Mouse (Mus musculus) C2C12 (cell line): ENCODE data around the gene Paip2b. TPM values are rescaled to one million over a fixed set of nuclear protein-coding genes. Genes with fewer than 3 reads are reported as not detected.

Experiments
- H3K27me3 ChIP-seq: one replicate; pipeline ENCODE4 v1.6.1; 2011; ENCODE audit not compliant: control insufficient read depth, insufficient read depth, insufficient read length
- H3K36me3 ChIP-seq: one replicate; pipeline ENCODE4 v1.6.1; 2011; ENCODE audit not compliant: control insufficient read depth, insufficient read depth
- H3K4me3 ChIP-seq: one replicate; pipeline ENCODE4 v1.5.1; 2011; ENCODE audit warnings: mild to moderate bottlenecking, control low read depth; ENCODE audit not compliant: poor library complexity, insufficient read depth, severe bottlenecking
- H3K79me2 ChIP-seq: one replicate; pipeline ENCODE4 v1.6.1; 2011; ENCODE audit not compliant: control insufficient read depth, insufficient read depth
- H3K79me3 ChIP-seq: one replicate; pipeline ENCODE4 v1.6.1; 2011; ENCODE audit warnings: low read depth, control low read depth
- H3ac ChIP-seq: one replicate; pipeline ENCODE3; 2011; ENCODE audit warnings: low read depth; ENCODE audit not compliant: control insufficient read depth, insufficient read length
- CEBPB ChIP-seq: IDR thresholded peaks from one replicate; pipeline ENCODE4 v1.6.1; 2011; ENCODE audit warnings: low read depth, mild to moderate bottlenecking, control low read depth, moderate library complexity
- CTCF ChIP-seq: IDR thresholded peaks from one replicate; pipeline ENCODE4 v1.5.1; 2011; ENCODE audit not compliant: control insufficient read depth, insufficient read depth, insufficient read length
- FOSL1 ChIP-seq: IDR thresholded peaks from one replicate; pipeline ENCODE4 v1.8.0; 2011; ENCODE audit warnings: mild to moderate bottlenecking, low read length; ENCODE audit not compliant: poor library complexity, insufficient read depth, severe bottlenecking
- MAX ChIP-seq: IDR thresholded peaks from one replicate; pipeline ENCODE4 v1.6.1; 2011; ENCODE audit warnings: mild to moderate bottlenecking, control low read depth
- MYOD1 ChIP-seq: IDR thresholded peaks from one replicate; pipeline ENCODE4 v1.6.1; 2011; ENCODE audit warnings: low read depth; ENCODE audit not compliant: control insufficient read depth, insufficient read length
- MYOG ChIP-seq: IDR thresholded peaks from one replicate; pipeline ENCODE4 v1.6.1; 2011; ENCODE audit not compliant: control insufficient read depth, insufficient read length; ENCODE audit errors: extremely low read depth
- USF1 ChIP-seq: IDR thresholded peaks from one replicate; pipeline ENCODE4 v1.6.1; 2011; ENCODE audit warnings: low read depth, mild to moderate bottlenecking, control low read depth, moderate library complexity
- polyA plus RNA-seq: library from polyadenylated mRNA; unstranded; fragments of >200 nt; fragmentation: generic; extraction: Trizol; gene quantifications from one replicate; pipeline ENCODE4 v1.2.1, GENCODE M21; 2012; ENCODE audit warnings: missing spikeins

Paip2b gene
- polyA plus RNA-seq, 1 experiment: 12.6 TPM

- H3K4me3 ChIP-seq: no peak overlapping the region
- TF ChIP-seq FOSL1 (no peak), CEBPB (no peak), USF1 (no peak), MAX (no peak), CTCF (no peak), MYOG (no peak), MYOD1 (no peak)
- no peak overlapping the region for H3ac ChIP-seq
- H3K79me3 ChIP-seq: no peaks in the 10 kb centered on the region
- no peaks in the 10 kb centered on the region for H3K36me3 ChIP-seq
- peaks cover 8% of the 10 kb centered on the region for H3K27me3 ChIP-seq
- no peaks in the 10 kb centered on the region for H3K79me2 ChIP-seq
These were observed 32.0 kb upstream of the Paip2b start for GRCm38 (mm10) chr6:83863538-83863937.

DNA sequence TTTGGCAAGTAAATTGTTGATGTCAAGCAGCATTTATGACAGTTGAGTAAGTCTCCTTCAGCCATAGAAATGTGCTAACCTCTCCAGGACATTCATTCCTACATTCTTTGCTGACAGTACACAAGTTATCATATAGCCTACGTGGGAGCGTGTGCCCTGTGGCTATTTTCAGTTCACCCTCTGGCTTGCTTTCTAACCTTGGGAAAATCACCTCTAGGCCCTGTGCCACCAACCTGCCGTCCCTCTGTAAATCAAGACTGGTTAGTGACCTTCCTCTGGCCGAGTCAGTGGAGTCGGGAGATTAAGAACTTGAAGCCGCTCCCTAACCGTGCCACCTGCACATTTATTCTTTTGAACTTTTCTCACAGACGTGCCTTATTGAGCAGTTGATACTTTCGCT is 28.5 kb upstream of the Paip2b start:
- Histone ChIP-seq H3K36me3 (no peaks in the 10 kb centered on the region), H3K27me3 (peaks cover 12% of the 10 kb centered on the region), H3ac (no peak overlapping the region), H3K4me3 (no peak overlapping the region), H3K79me3 (no peaks in the 10 kb centered on the region), H3K79me2 (no peaks in the 10 kb centered on the region)
- TF ChIP-seq MYOG (no peak), MAX (no peak), USF1 (no peak), FOSL1 (no peak), CTCF (no peak), CEBPB (no peak), MYOD1 (no peak)

- H3K79me3 ChIP-seq: no peaks in the 10 kb centered on the region
- TF ChIP-seq MAX (no peak), MYOD1 (no peak), FOSL1 (no peak), CEBPB (no peak), CTCF (no peak), USF1 (no peak), MYOG (no peak)
- no peak overlapping the region for H3ac ChIP-seq
- no peaks in the 10 kb centered on the region for H3K79me2 ChIP-seq
- H3K27me3 ChIP-seq: peaks cover 12% of the 10 kb centered on the region
- H3K36me3 ChIP-seq: no peaks in the 10 kb centered on the region
- no peak overlapping the region for H3K4me3 ChIP-seq
These were observed 25.9 kb upstream of the Paip2b start for GRCm38 (mm10) chr6:83857476-83857875.

GRCm38 (mm10) chr6:83849446-83849845 is 17.9 kb upstream of the Paip2b start:
- no peak overlapping the region for H3K4me3 ChIP-seq
- H3ac ChIP-seq: no peak overlapping the region
- TF ChIP-seq MYOG (no peak), USF1 (no peak), MYOD1 (no peak), FOSL1 (no peak), CTCF (no peak), MAX (no peak), CEBPB (no peak)
- H3K79me2 ChIP-seq: no peaks in the 10 kb centered on the region
- no peaks in the 10 kb centered on the region for H3K36me3 ChIP-seq
- H3K79me3 ChIP-seq: no peaks in the 10 kb centered on the region
- peaks cover 12% of the 10 kb centered on the region for H3K27me3 ChIP-seq

- Histone ChIP-seq H3K79me3 (no peaks in the 10 kb centered on the region), H3K36me3 (no peaks in the 10 kb centered on the region), H3K4me3 (no peak overlapping the region), H3ac (no peak overlapping the region), H3K79me2 (no peaks in the 10 kb centered on the region), H3K27me3 (peaks cover 18% of the 10 kb centered on the region)
- TF ChIP-seq MYOD1: no peak
- TF ChIP-seq MYOG: no peak
- no peak for TF ChIP-seq MAX
- no peak for TF ChIP-seq FOSL1
- TF ChIP-seq CEBPB: no peak
- no peak for TF ChIP-seq CTCF
- TF ChIP-seq USF1: no peak
These were observed 14.6 kb upstream of the Paip2b start for GRCm38 (mm10) chr6:83846141-83846540.

DNA sequence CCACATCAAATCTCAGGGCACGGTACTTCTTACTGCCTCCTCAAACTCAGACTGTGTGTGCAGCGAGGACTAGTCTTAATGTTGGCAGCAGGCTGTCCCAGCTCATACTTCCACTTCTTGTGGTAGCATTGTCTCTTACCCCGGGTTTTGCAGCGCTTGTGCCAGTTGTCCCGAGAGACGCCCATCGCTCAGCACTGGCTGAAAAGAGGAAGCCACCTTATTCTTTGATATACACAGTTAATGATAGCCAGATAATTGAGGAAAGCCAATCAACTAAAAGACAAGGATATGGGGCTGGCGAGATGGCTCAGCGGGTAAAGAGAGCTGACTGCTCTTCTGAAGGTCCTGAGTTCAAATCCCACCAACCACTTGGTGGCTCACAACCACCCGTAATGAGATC is 13.4 kb upstream of the Paip2b start:
- no peaks in the 10 kb centered on the region for H3K79me2 ChIP-seq
- H3K79me3 ChIP-seq: no peaks in the 10 kb centered on the region
- no peaks in the 10 kb centered on the region for H3K36me3 ChIP-seq
- H3ac ChIP-seq: no peak overlapping the region
- no peak overlapping the region for H3K4me3 ChIP-seq
- H3K27me3 ChIP-seq: peaks cover 15% of the 10 kb centered on the region
- no peak for TF ChIP-seq MYOG
- no peak for TF ChIP-seq CTCF
- no peak for TF ChIP-seq MYOD1
- TF ChIP-seq MAX: no peak
- TF ChIP-seq CEBPB: no peak
- no peak for TF ChIP-seq FOSL1
